Mouse (Mus musculus) kidney, adult 18-20 months (tissue): ENCODE measurements around the gene Fbrsl1.
"Not testable (repeated sequence)": the region's sequence is repeated elsewhere in the genome, so short reads cannot be mapped to it uniquely, and the experiment has no call there.

ENCODE experiments used
- DNase-seq: peaks from one replicate; pipeline ENCODE4 v3.0.0; 2021

The Fbrsl1 gene

GRCm38 (mm10) chr5:110447720-110448435 lies 425 bp downstream of the Fbrsl1 start:
- peak; percentile 32 for DNase-seq

- DNase-seq: no peak
These were observed 3.8 kb downstream of the Fbrsl1 start for GRCm38 (mm10) chr5:110444509-110444908.

GRCm38 (mm10) chr5:110442966-110443590 lies 5.2 kb downstream of the Fbrsl1 start:
- DNase-seq: no peak

- peak; percentile 66 for DNase-seq
These were observed 8.6 kb downstream of the Fbrsl1 start for GRCm38 (mm10) chr5:110439565-110440310.

- no peak for DNase-seq
These were observed 9.7 kb downstream of the Fbrsl1 start for GRCm38 (mm10) chr5:110438591-110438990.

GRCm38 (mm10) chr5:110437632-110438261 lies 10.6 kb downstream of the Fbrsl1 start:
- no peak for DNase-seq

GRCm38 (mm10) chr5:110436166-110436565 lies 12.1 kb downstream of the Fbrsl1 start:
- not testable (repeated sequence) for DNase-seq

- DNase-seq: no peak
These were observed 13.5 kb downstream of the Fbrsl1 start for GRCm38 (mm10) chr5:110434816-110435215.

GRCm38 (mm10) chr5:110429045-110429444 lies 19.3 kb downstream of the Fbrsl1 start:
- peak; percentile 65 for DNase-seq

GRCm38 (mm10) chr5:110428290-110428689 lies 20.0 kb downstream of the Fbrsl1 start:
- no peak for DNase-seq

GRCm38 (mm10) chr5:110425187-110425586 lies 23.1 kb downstream of the Fbrsl1 start:
- DNase-seq: no peak

- no peak for DNase-seq
These were observed 24.1 kb downstream of the Fbrsl1 start for GRCm38 (mm10) chr5:110424204-110424603.

- no peak for DNase-seq
These were observed 26.9 kb downstream of the Fbrsl1 start for GRCm38 (mm10) chr5:110421393-110421792.

- DNase-seq: no peak
These were observed 27.4 kb downstream of the Fbrsl1 start for GRCm38 (mm10) chr5:110420950-110421349.

GRCm38 (mm10) chr5:110420201-110420600 lies 28.1 kb downstream of the Fbrsl1 start:
- DNase-seq: no peak

- DNase-seq: no peak
These were observed 29.8 kb downstream of the Fbrsl1 start for GRCm38 (mm10) chr5:110418523-110418911.

GRCm38 (mm10) chr5:110417756-110418522 lies 30.4 kb downstream of the Fbrsl1 start:
- DNase-seq: no peak

GRCm38 (mm10) chr5:110416825-110417401 lies 31.4 kb downstream of the Fbrsl1 start:
- DNase-seq: no peak

GRCm38 (mm10) chr5:110415806-110416700 lies 32.2 kb downstream of the Fbrsl1 start:
- no peak for DNase-seq

GRCm38 (mm10) chr5:110415022-110415421 lies 33.3 kb downstream of the Fbrsl1 start:
- no peak for DNase-seq

- DNase-seq: no peak
These were observed 35.3 kb downstream of the Fbrsl1 start for GRCm38 (mm10) chr5:110413018-110413417.
